Mouse (Mus musculus): ENCODE data around the gene Zmym1. TPM values are rescaled to one million over a fixed set of nuclear protein-coding genes. Genes with fewer than 3 reads are reported as not detected.
"Not testable (repeated sequence)": the region's sequence is repeated elsewhere in the genome, so short reads cannot be mapped to it uniquely, and the experiment has no call there.

The Zmym1 gene
- total RNA-seq, 2 experiments from 2014 or later, result 7.3 to 8.7 TPM

DNA sequence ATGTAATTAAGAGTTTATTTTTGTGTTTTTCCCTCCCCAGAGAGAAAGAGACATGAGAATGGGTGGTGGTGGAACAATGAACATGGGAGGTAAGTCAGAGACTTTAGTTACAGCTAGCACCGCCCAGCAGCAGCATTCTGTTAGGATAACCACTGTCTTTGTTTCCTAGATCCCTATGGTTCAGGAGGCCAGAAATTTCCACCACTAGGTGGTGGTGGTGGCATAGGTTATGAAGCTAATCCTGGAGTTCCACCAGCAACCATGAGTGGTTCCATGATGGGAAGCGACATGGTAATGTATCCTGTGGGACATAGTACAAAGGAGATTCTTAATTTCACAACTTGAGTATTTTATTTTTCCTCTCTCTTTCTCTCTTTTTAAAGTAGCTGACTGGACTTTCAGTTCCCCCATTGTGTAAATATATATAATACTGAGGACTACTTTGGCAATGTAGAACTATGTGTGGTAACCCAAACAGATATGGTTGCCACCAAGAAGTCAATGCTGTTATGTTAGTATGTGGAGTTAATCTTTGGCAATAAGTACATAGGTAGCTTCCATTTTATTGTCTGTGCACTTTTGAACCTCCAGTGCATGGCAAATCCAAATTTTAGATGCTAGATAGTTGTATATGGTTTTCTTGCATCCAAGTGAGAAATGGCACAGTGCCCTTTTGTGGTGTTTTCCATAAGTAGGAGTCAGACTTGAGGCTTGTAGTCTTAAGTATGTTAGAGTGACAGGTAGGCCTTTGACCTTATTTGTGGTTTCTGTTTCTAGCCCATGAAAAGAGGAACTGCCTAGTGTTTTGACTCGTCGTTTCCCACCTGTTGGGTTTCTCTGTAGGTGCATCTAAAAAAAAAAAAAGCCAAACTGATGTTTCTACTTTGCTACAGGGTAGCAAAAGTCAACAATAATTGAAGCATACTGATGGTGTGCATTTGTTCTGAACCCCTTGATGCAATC is 33.4 kb downstream of the Zmym1 start:
- ATAC-seq (ENCODE audit: poor library complexity, severe bottlenecking), result peak; percentile 43

GRCm38 (mm10) chr4:127026826-127027225 is 34.1 kb downstream of the Zmym1 start:
- no peak for ATAC-seq (ENCODE audit: poor library complexity, severe bottlenecking)

- no peak for ATAC-seq (ENCODE audit: poor library complexity, severe bottlenecking)
Measured at GRCm38 (mm10) chr4:127024240-127024639, 36.7 kb downstream of the Zmym1 start.

DNA sequence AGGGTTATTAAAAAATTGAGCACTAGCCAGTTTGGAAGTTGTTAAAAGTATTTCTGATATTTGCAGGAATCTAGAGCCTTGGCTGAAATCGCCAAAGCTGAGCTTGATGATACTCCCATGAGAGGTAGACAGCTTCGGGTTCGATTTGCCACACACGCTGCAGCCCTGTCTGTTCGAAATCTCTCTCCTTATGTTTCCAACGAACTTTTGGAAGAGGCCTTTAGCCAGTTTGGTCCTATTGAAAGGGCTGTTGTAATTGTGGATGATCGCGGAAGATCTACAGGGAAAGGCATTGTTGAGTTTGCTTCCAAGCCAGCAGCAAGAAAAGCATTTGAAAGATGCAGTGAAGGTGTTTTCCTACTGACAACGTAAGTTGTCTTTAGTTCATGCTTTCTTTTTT is 37.8 kb downstream of the Zmym1 start:
- no peak for ATAC-seq (ENCODE audit: poor library complexity, severe bottlenecking)

- peak; percentile 75 for ATAC-seq (ENCODE audit: poor library complexity, severe bottlenecking)
Measured at GRCm38 (mm10) chr4:127021989-127022626, 38.8 kb downstream of the Zmym1 start.

GRCm38 (mm10) chr4:127021151-127021945 is 39.6 kb downstream of the Zmym1 start, which contains the start of gene Sfpq:
Gene Sfpq (plus strand): TSS chr4:127021324.
- peak; percentile 84 for ATAC-seq (ENCODE audit: poor library complexity, severe bottlenecking)

DNA sequence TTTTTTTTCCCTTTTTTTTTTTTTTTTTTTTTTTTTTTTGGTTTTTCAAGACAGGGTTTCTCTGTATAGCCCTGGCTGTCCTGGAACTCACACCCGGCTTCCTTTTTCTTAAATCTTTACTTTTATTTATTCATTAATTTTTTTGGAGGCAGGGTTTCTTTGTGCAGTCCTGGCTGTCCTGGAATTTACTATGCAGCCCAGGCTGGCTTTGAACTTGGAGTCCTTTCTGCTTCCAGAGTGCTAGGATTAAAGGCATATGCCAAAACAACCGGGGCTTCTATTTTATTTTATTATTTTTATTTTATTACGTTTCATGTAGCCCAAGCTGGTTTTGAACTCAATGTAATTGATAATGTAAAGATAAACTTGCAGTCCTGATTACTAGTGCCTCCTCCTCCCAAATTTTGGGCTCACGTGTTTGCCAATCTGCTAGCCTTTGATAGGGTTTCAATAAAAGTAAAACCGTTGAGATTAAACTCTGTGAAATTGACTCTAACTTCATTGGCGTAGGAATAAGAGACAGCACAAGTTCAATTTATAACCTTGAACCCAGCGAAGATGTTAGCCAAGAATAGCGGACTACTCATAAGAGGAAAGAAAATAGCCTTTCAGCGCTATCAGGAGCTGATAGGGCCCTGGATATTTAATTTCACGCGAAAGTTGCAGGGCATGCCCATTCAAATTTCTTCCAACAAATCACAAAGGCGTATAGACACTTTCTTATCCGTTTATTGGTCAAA is 40.4 kb downstream of the Zmym1 start:
- ATAC-seq (ENCODE audit: poor library complexity, severe bottlenecking), result no peak

DNA sequence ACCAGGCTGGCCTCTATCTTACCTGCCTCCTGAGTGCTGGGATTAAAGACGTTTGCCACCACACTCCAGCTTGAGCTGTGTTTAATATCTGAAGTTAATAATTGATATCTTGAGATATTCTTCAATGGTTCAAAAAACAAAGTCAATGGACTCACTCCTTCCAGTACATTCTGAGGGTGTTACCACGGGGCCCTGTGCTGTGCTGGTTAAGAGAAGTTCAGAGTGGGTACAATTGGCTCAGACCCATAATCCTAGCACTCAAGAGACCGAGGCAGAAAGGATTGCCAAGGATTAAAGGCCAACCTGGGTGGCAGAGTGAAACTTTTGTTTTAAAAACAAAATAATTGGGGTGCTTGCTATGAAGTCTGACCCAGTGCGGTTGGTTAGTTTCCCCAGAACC is 44.6 kb downstream of the Zmym1 start:
- no peak for ATAC-seq (ENCODE audit: poor library complexity, severe bottlenecking)

DNA sequence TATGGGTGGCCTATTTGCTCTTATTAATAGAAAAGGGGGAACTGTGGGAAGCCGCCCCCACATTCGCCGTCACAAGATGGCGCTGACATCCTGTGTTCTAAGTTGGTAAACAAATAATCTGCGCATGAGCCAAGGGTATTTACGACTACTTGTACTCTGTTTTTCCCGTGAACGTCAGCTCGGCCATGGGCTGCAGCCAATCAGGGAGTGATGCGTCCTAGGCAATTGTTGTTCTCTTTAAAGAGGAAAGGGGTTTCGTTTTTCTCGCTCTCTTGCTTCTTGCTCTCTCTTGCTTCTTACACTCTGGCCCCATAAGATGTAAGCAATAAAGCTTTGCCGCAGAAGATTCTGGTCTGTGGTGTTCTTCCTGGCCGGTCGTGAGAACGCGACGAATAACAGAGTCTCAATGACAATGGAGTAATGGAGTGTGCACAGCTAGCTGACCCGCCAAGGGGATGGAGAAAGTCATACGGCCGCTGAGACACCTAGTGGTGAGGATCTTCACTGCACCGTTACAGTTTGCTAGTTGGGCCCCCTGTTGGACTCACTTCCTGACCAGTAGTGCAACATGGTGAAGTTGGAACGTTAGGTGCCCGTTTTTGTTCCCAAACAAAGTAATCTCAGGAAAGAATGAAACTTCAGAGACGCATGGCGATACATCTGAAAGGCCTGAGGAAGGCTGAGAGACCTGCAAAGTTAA is 45.5 kb downstream of the Zmym1 start:
- peak; percentile 100 for ATAC-seq (ENCODE audit: poor library complexity, severe bottlenecking)

GRCm38 (mm10) chr4:127005113-127005936 is 55.6 kb downstream of the Zmym1 start:
- no peak for ATAC-seq (ENCODE audit: poor library complexity, severe bottlenecking)

DNA sequence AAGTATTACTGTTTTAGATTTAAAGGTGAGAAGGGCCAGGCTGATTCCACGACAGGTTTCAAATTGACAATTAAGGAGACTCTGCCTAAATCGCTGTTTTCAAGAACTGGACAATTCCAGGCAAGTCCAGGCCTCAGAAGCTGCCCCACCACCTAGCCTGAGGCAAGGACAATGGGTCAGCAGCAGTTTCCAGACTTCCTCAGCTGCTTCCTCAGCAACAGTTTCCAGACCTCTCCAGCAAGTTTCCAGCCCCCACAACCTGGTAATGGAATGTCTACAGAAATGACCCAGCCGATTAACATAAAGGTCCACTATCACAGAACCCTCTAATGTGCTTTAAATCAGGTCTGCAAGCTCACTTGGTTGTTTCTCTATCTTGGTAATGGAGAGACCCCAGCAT is 56.6 kb downstream of the Zmym1 start:
- no peak for ATAC-seq (ENCODE audit: poor library complexity, severe bottlenecking)

GRCm38 (mm10) chr4:127000601-127001105 is 60.3 kb downstream of the Zmym1 start:
- ATAC-seq (ENCODE audit: poor library complexity, severe bottlenecking), result no peak

DNA sequence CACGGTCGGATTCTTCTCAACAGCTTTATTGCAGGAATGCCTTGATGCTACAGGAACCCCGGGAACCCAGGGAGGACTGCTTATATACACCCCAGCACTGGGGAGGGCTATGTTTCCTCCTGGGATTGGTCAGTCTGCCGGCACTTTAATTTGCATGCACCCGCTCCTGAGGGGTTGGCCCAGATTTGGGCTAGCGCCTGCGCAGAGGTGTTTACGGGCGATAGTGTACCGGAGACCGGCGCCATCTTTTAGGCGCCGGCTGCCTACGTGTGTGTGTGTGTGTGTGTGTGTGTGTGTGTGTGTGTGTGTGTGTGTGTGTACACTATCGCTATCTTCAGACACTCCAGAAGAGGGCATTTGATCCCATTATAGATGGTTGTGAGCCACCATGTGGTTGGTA is 61.6 kb downstream of the Zmym1 start:
- ATAC-seq (ENCODE audit: poor library complexity, severe bottlenecking), result not testable (repeated sequence)

Other genes with a start within 250 kb of the Zmym1 start
- gene Zmym4, start 93.0 kb downstream of the Zmym1 start, total RNA-seq (2015), result 14.8 and 26.5 TPM in 2 replicates
- gene Zmym4, start 93.0 kb downstream of the Zmym1 start, total RNA-seq (2017), result 19.9 and 27.3 TPM in 2 replicates
- 311 and 315 TPM in 2 replicates for gene Sfpq, start 39.8 kb downstream of the Zmym1 start, total RNA-seq (2015)
- 566 and 688 TPM in 2 replicates for gene Sfpq, start 39.8 kb downstream of the Zmym1 start, total RNA-seq (2017)
- gene Zmym6, start 16.2 kb upstream of the Zmym1 start, total RNA-seq (2015), result 5.2 and 6.8 TPM in 2 replicates
- gene Zmym6, start 16.2 kb upstream of the Zmym1 start, total RNA-seq (2017), result 8.1 and 9.1 TPM in 2 replicates
- gene Tmem35b, start 62.5 kb upstream of the Zmym1 start, total RNA-seq (2015), result 11.8 and 13.9 TPM in 2 replicates
- gene Tmem35b, start 62.5 kb upstream of the Zmym1 start, total RNA-seq (2017), result 8.2 and 8.6 TPM in 2 replicates
- gene Dlgap3, start 108.1 kb upstream of the Zmym1 start, total RNA-seq (2015), result not detected in 2 replicates
- not detected in 2 replicates for gene Dlgap3, start 108.1 kb upstream of the Zmym1 start, total RNA-seq (2017)
- gene Smim12, start 182.6 kb upstream of the Zmym1 start, total RNA-seq (2015), result 33.9 and 37.3 TPM in 2 replicates
- gene Smim12, start 182.6 kb upstream of the Zmym1 start, total RNA-seq (2017), result 33.7 and 39.3 TPM in 2 replicates